In the genomic region with DNA sequence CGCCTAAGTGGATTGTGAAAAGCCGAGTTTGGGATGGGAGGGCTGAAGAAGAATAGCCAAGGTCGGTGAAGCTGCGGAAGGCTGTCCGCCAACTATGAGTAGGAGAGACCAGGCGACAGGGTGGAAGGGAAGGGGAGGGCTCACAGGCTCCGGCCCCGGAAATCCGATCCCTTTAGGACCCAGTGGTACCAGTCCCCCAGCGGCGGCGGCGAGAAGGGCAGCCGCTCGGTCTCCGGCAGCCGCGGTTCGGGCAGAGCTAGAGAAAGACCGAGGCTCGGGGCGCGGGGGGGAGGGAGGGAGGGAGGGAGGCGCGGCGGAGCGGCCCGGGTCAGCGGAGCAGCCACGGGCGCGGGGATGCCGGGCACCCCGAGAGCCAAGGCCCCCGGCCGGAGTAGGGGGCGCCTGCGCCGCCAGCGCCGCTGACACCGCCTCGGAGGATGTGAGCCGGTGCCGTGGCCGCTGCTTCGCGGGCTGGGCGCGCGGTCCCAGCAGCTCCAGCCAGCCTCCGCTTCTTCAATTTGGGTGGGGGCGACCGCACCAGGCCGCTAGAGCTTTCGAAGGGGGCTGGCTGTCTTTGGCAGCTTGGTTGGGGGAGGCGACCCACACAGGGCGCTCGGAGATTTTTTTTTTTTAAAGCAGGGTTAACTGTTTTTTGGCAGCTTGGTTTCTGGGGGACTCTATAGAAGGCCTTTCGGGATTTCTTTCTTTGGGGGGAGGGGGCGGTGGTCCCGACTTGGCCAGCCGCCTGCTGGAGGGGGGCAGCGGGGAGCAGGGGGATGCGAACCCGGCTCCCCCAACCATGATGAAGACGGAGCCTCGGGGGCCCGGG, we compare ENCODE assay signal across 8 mouse cellular contexts. TPM values are rescaled to one million over a fixed set of nuclear protein-coding genes. Genes with fewer than 3 reads are reported as not detected.
A peak's percentile ranks its signal among the peaks of the same experiment; 100 is the strongest.
DNase-seq lines count a peak whose midpoint lies in the region; ATAC-seq and TF ChIP-seq lines count a peak whose summit lies in the region.

TSS of gene Ppp1r9b (plus strand) at position 287 of the 829 bp plus-strand sequence.

- peak; percentile 77 for TF ChIP-seq CTCF in intestine, postnatal 0 days (IDR thresholded peaks at IDR 0.05; ENCODE audit: low read depth)
- TF ChIP-seq CTCF in small intestine, adult 2 months (IDR thresholded peaks at IDR 0.05; ENCODE audit: extremely low read depth, insufficient read length, insufficient replicate concordance, low read depth, low read length) = peak; percentile 65

- ATAC-seq in intestine, postnatal 0 days = peak; percentile 72
- peak; percentile 80 for ATAC-seq in limb, embryonic 11.5 days (ENCODE audit: insufficient number of reproducible peaks, low FRiP score, low TSS enrichment, low read depth)
- peak; percentile 86 for ATAC-seq in midbrain, embryonic 13.5 days

- peak within 1 kb of the TSS; percentile 83 for H3K9ac ChIP-seq in intestine, postnatal 0 days (ENCODE audit: low read depth, low read length)
- H3K9ac ChIP-seq in limb, embryonic 11.5 days (ENCODE audit: low read length) = peak within 1 kb of the TSS; percentile 93
- H3K9ac ChIP-seq in midbrain, embryonic 13.5 days (replicated peaks) = peak within 1 kb of the TSS; percentile 98

- peaks cover 92% of the 10 kb centered on the region for H3K4me1 ChIP-seq in embryonic facial prominence, embryonic 10.5 days
- H3K4me1 ChIP-seq in intestine, postnatal 0 days (replicated peaks; ENCODE audit: control insufficient read depth, insufficient read depth, low read length) = peaks cover 24% of the 10 kb centered on the region
- peaks cover 55% of the 10 kb centered on the region for H3K4me1 ChIP-seq in limb, embryonic 11.5 days (ENCODE audit: control insufficient read depth, insufficient read depth, low read length)
- peaks cover 62% of the 10 kb centered on the region for H3K4me1 ChIP-seq in midbrain, embryonic 13.5 days (replicated peaks)
- peaks cover 34% of the 10 kb centered on the region; the same call in 1 of the 2 replicates for H3K4me1 ChIP-seq in small intestine, adult 2 months (ENCODE audit: control insufficient read depth, insufficient read depth, insufficient read length, low read length)

- peak within 1 kb of the TSS; percentile 87 for H3K4me3 ChIP-seq in embryonic facial prominence, embryonic 10.5 days
- peak within 1 kb of the TSS; percentile 81 for H3K4me3 ChIP-seq in intestine, postnatal 0 days (ENCODE audit: low read depth, low read length)
- peak within 1 kb of the TSS; percentile 95 for H3K4me3 ChIP-seq in limb, embryonic 11.5 days (ENCODE audit: low read depth, low read length)
- H3K4me3 ChIP-seq in midbrain, embryonic 13.5 days (replicated peaks) = peak within 1 kb of the TSS; percentile 87
- H3K4me3 ChIP-seq in small intestine, adult 2 months (ENCODE audit: low read depth, low read length) = peak within 1 kb of the TSS; percentile 66

- peak within 1 kb of the TSS; percentile 96 for H3K27ac ChIP-seq in embryonic facial prominence, embryonic 10.5 days (replicated peaks)
- H3K27ac ChIP-seq in intestine, postnatal 0 days (ENCODE audit: low read depth, low read length) = peak within 1 kb of the TSS; percentile 80
- peak within 1 kb of the TSS; percentile 89 for H3K27ac ChIP-seq in limb, embryonic 11.5 days (replicated peaks; ENCODE audit: low read depth, low read length)
- H3K27ac ChIP-seq in midbrain, embryonic 13.5 days = peak within 1 kb of the TSS; percentile 95
- peak within 1 kb of the TSS; percentile 79 for H3K27ac ChIP-seq in small intestine, adult 2 months (ENCODE audit: insufficient read depth, low read depth, low read length)

- no peaks in the 10 kb centered on the region for H3K9me3 ChIP-seq in embryonic facial prominence, embryonic 10.5 days
- H3K9me3 ChIP-seq in intestine, postnatal 0 days (ENCODE audit: control insufficient read depth) = no peaks in the 10 kb centered on the region
- H3K9me3 ChIP-seq in limb, embryonic 11.5 days (ENCODE audit: control insufficient read depth, low read length) = no peaks in the 10 kb centered on the region
- H3K9me3 ChIP-seq in midbrain, embryonic 13.5 days = no peaks in the 10 kb centered on the region

- H3K36me3 ChIP-seq in embryonic facial prominence, embryonic 10.5 days (replicated peaks) = peaks cover 22% of the 10 kb centered on the region
- H3K36me3 ChIP-seq in intestine, postnatal 0 days (ENCODE audit: control insufficient read depth, insufficient read depth) = peaks cover 1% of the 10 kb centered on the region; the same call in 1 of the 2 replicates
- peaks cover 4% of the 10 kb centered on the region; the same call in 1 of the 2 replicates for H3K36me3 ChIP-seq in limb, embryonic 11.5 days (ENCODE audit: control insufficient read depth, insufficient read depth, low read length)
- H3K36me3 ChIP-seq in midbrain, embryonic 13.5 days = peaks cover 14% of the 10 kb centered on the region; the same call in 1 of the 2 replicates
- 0 out of 2 replicates have a peak, but pooled peaks cover 1% of the 10 kb centered on the region for H3K36me3 ChIP-seq in small intestine, adult 2 months (ENCODE audit: control insufficient read depth, insufficient read depth, low read length)

- WGBS in embryonic facial prominence, embryonic 10.5 days = under 1% methylated on average over 63 of the region's 69 CpGs
- WGBS in intestine, postnatal 0 days = 1% methylated on average over 64 of the region's 69 CpGs
- WGBS in limb, embryonic 11.5 days = under 1% methylated on average over 64 of the region's 69 CpGs
- WGBS in midbrain, embryonic 13.5 days = 0% methylated on average over 52 of the region's 69 CpGs
- 1% methylated on average over 65 of the region's 69 CpGs for WGBS in small intestine, adult 2 months

- H3K4me2 ChIP-seq in intestine, postnatal 0 days (replicated peaks; ENCODE audit: low read depth) = peak within 1 kb of the TSS; percentile 94
- peak within 1 kb of the TSS; percentile 96 for H3K4me2 ChIP-seq in limb, embryonic 11.5 days (ENCODE audit: low read depth, severe bottlenecking)
- H3K4me2 ChIP-seq in midbrain, embryonic 13.5 days (replicated peaks) = peak within 1 kb of the TSS; percentile 99

- peak; percentile 73; the same call in 1 of the 2 replicates for TF ChIP-seq POLR2A in small intestine, adult 2 months (IDR thresholded peaks at IDR 0.05; ENCODE audit: low read depth, low read length)

- no peaks in the 10 kb centered on the region for H3K27me3 ChIP-seq in embryonic facial prominence, embryonic 10.5 days (replicated peaks; ENCODE audit: low read depth, poor library complexity, severe bottlenecking)
- no peaks in the 10 kb centered on the region for H3K27me3 ChIP-seq in intestine, postnatal 0 days (replicated peaks; ENCODE audit: control insufficient read depth, insufficient read depth, low read length)
- no peaks in the 10 kb centered on the region for H3K27me3 ChIP-seq in limb, embryonic 11.5 days (ENCODE audit: control insufficient read depth, insufficient read depth, low read length)
- H3K27me3 ChIP-seq in midbrain, embryonic 13.5 days = no peaks in the 10 kb centered on the region
- H3K27me3 ChIP-seq in small intestine, adult 2 months (ENCODE audit: control insufficient read depth, insufficient read depth, low read length) = no peaks in the 10 kb centered on the region

- DNase-seq in layer of hippocampus, adult 11-12 months (ENCODE audit: low spot score) = peak; percentile 94
- DNase-seq in layer of hippocampus, adult 9-10 months (ENCODE audit: low spot score) = no peak
- DNase-seq in embryonic facial prominence, embryonic 10.5 days (ENCODE audit: low spot score) = peak; percentile 96
- DNase-seq in gonadal fat pad, adult 2 months (ENCODE audit: low read depth) = no peak
- peak; percentile 97 for DNase-seq in limb, embryonic 11.5 days (ENCODE audit: low spot score)

RNA-seq across cellular contexts. Expression of gene Ppp1r9b, which starts in this region (rescaled TPM):
- 8.3 and 9.4 TPM in 2 replicates for polyA plus RNA-seq in embryonic facial prominence, embryonic 10.5 days (2016; fragmentation: Nextera tagmentation; extraction: Ambion mirVana)
- 34.4 and 44.9 TPM in 2 replicates for polyA plus RNA-seq in gonadal fat pad, adult 2 months (2012; rRNA removed)
- polyA plus RNA-seq in intestine, postnatal 0 days (2015; fragmentation: Nextera tagmentation; extraction: Ambion mirVana) = 6.3 and 7.1 TPM in 2 replicates
- 14.4 and 14.8 TPM in 2 replicates for polyA plus RNA-seq in limb, embryonic 11.5 days (2014; fragmentation: Nextera tagmentation; extraction: Ambion mirVana)
- 17.4 and 17.8 TPM in 2 replicates for polyA plus RNA-seq in midbrain, embryonic 13.5 days (2015; fragmentation: Nextera tagmentation; extraction: Ambion mirVana)
- polyA plus RNA-seq in small intestine, adult 2 months (2012; rRNA removed) = 17.0 and 29.4 TPM in 2 replicates

Comparison
In these comparisons a context has a peak if more than half of its experiments do, and no peak if none do; other contexts are left out.
1. DNase-seq: peak in layer of hippocampus, adult 11-12 months (single experiment), embryonic facial prominence, embryonic 10.5 days (single experiment) and limb, embryonic 11.5 days (single experiment); none in layer of hippocampus, adult 9-10 months (single experiment) and gonadal fat pad, adult 2 months (single experiment).
2. Peak in every context shown above with its lines, with median percentiles within 50 percentile points of each other: H3K27ac ChIP-seq, H3K4me3 ChIP-seq, ATAC-seq, H3K4me2 ChIP-seq and H3K9ac ChIP-seq.